14 mouse cellular contexts compared by ENCODE assay signal in genomic region chr11:54595905-54596555, GRCm38 (mm10).
DNase-seq lines count a peak whose midpoint lies in the region; ATAC-seq lines count a peak whose summit lies in the region.
"Had no signal": no experiment of that assay in that cellular context is flagged by ENCODE, and none has a peak within 500 bp of the region (broad histone marks: within the 10 kb centered on the region; RNA-seq: fewer than 3 reads in every experiment).

No protein-coding gene starts in this region.

- H3K36me3 ChIP-seq in midbrain, embryonic 13.5 days = no peaks in the 10 kb centered on the region
- H3K36me3 ChIP-seq: stomach, embryonic 15.5 days had no signal

- H3K27ac ChIP-seq in midbrain, embryonic 13.5 days = peak overlapping the region; percentile 83
- H3K27ac ChIP-seq: stomach, embryonic 15.5 days had no signal

- H3K9ac ChIP-seq in midbrain, embryonic 13.5 days (replicated peaks) = peak overlapping the region; percentile 52
- H3K9ac ChIP-seq: stomach, embryonic 15.5 days had no signal

- peak overlapping the region; percentile 34 for H3K4me3 ChIP-seq in midbrain, embryonic 13.5 days (replicated peaks)
- H3K4me3 ChIP-seq: myocyte; stomach, embryonic 15.5 days had no signal

- ATAC-seq in cerebellum, adult (ENCODE audit: insufficient number of reproducible peaks, low FRiP score, low TSS enrichment) = 0 out of 2 replicates have a peak, but pooled peaks have one; percentile 31
- peak; percentile 74 for ATAC-seq in midbrain, embryonic 13.5 days

- WGBS in midbrain, embryonic 13.5 days = 61% methylated on average over 8 of the region's 8 CpGs

- H3K9me3 ChIP-seq in midbrain, embryonic 13.5 days = no peaks in the 10 kb centered on the region
- H3K9me3 ChIP-seq: G1E; stomach, embryonic 15.5 days had no signal

- peaks cover 25% of the 10 kb centered on the region for H3K4me1 ChIP-seq in midbrain, embryonic 13.5 days (replicated peaks)
- H3K4me1 ChIP-seq: stomach, embryonic 15.5 days had no signal

- H3K4me2 ChIP-seq in midbrain, embryonic 13.5 days (replicated peaks) = peak overlapping the region; percentile 47
- H3K4me2 ChIP-seq: stomach, embryonic 15.5 days had no signal

- no peaks in the 10 kb centered on the region for H3K27me3 ChIP-seq in midbrain, embryonic 13.5 days
- H3K27me3 ChIP-seq: stomach, embryonic 15.5 days had no signal

- DNase-seq in cerebellum, adult 11 months = no peak
- DNase-seq in right cerebral cortex, postnatal 10 days (ENCODE audit: low spot score in 2 of 2) = peak; percentile 24 to 36
- DNase-seq in right cerebral cortex, postnatal 25 days = no peak
- DNase-seq in yolk sac, embryonic 10.5 days (ENCODE audit: low spot score) = no peak
- no peak for DNase-seq in adrenal gland, adult 2 months
- no peak for DNase-seq in spleen, postnatal 36 days (ENCODE audit: low spot score in 2 of 2)
- DNase-seq: adrenal gland, postnatal 10 days; gastrocnemius, postnatal 25 days; lung, adult 18-20 months had no signal

Comparison
In these comparisons a context has a peak if more than half of its experiments do, and no peak if none do; other contexts are left out.
1. DNase-seq: peak in right cerebral cortex, postnatal 10 days (2 of 2); none in cerebellum, adult 11 months (single experiment), right cerebral cortex, postnatal 25 days (single experiment), yolk sac, embryonic 10.5 days (single experiment), adrenal gland, adult 2 months (single experiment) and spleen, postnatal 36 days (0 of 2).